Mouse (Mus musculus): Measurements from ENCODE around the gene Macrod1. TPM values are rescaled to one million over a fixed set of nuclear protein-coding genes. Genes with fewer than 3 reads are reported as not detected.

Macrod1 gene
- total RNA-seq, 2 experiments from 2014 or later, result 32.4 to 35.0 TPM

DNA sequence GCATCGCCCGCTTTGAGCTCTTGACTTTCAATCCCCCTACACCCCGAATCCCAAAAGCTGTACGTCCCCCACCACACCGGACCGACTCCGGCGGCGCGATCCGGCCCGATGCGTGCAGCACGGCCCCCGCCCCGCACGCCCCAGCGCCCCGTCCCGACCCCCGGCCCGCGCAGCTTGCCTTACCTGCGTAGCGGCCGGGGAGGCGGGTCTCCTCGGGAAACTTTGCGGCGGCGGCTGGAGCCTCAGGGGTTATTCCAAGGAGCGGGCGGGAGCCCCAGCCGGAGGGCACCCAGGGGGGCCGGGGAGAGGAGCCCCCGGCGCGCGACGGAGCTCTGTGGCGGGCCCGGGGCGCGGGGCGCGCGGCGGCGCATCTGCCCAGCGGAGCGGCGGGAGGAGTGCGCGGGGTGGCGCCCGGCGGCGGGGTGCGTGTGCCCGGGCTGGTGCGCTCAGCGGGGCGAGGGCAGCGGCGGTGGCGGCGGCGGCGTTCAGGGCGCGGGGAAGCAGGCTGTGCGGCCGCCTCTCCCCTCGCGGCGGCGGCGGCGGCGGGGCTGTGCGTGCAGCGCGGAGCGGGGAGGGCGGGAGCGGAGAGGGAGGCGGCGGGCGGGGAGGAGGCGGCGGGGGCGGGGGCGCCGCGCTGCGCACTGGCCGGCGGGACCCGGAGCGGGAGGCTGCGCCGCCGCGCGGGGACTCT lies 109.0 kb downstream of the Macrod1 start:
- DNase-seq (ENCODE audit: low spot score in 2 of 2), result no peak

GRCm38 (mm10) chr19:7166200-7166711 lies 109.6 kb downstream of the Macrod1 start:
- no peak for DNase-seq (ENCODE audit: low spot score in 2 of 2)

DNA sequence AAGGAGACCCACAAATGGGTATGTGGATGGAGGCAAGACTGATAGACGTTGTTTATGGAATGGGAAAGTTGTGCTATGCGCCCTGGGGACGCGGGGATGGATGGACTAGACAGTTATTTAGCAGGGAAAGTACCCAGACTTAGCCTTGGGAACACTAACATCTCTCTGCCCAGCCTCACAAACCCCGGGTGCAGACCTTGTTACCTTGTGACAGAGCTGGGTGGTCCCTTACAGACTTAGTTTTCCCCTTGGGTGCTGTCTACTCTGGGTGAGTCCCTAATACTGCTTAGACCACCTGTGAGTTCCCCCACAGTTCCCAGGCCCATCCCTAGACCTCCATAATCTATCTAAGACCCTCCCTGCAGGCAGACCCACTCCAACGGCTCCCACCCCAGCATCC lies 110.2 kb downstream of the Macrod1 start:
- DNase-seq (ENCODE audit: low spot score in 2 of 2), result no peak

DNA sequence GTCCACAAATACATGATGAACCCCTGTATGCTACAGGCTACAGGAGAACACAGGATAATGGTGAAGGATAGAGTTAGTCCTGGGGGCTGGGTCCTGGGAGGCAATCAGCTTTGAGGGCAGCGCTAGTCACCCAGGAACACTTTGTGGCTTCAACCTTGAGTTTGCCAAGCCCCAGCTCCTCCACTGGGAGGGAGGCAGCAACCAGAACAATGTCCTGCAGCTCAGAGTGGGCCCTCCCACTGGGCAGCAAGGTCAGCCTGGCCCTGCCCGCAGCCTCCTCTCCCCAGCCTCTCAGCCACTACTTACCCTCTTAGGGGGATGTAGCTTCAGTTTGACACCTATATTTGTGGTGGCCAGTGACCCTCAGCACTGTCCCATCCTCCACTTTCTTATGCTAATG lies 111.8 kb downstream of the Macrod1 start:
- no peak for DNase-seq (ENCODE audit: low spot score in 2 of 2)

GRCm38 (mm10) chr19:7170916-7171315 lies 114.3 kb downstream of the Macrod1 start:
- DNase-seq (ENCODE audit: low spot score in 2 of 2), result no peak

DNA sequence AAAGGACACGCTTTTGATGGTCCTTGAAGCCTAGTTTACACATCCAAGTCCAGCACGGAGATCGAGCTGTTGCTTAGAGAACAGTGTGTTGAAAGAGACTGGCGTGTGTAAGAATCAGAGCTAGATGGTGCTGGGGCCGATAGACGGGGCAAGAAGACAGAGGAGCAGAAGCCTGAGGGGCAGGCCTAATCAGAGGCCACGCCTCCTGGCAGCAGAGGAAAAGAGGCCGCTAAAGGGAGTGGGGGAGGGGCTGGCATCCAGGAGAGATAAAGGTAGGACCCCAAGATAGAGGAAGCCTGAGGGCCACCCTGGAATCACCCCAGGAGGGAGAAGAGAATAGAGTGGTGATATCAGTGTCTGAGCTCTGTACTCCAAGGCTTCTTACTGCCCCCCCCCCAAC lies 114.8 kb downstream of the Macrod1 start:
- no peak for DNase-seq (ENCODE audit: low spot score in 2 of 2)

DNA sequence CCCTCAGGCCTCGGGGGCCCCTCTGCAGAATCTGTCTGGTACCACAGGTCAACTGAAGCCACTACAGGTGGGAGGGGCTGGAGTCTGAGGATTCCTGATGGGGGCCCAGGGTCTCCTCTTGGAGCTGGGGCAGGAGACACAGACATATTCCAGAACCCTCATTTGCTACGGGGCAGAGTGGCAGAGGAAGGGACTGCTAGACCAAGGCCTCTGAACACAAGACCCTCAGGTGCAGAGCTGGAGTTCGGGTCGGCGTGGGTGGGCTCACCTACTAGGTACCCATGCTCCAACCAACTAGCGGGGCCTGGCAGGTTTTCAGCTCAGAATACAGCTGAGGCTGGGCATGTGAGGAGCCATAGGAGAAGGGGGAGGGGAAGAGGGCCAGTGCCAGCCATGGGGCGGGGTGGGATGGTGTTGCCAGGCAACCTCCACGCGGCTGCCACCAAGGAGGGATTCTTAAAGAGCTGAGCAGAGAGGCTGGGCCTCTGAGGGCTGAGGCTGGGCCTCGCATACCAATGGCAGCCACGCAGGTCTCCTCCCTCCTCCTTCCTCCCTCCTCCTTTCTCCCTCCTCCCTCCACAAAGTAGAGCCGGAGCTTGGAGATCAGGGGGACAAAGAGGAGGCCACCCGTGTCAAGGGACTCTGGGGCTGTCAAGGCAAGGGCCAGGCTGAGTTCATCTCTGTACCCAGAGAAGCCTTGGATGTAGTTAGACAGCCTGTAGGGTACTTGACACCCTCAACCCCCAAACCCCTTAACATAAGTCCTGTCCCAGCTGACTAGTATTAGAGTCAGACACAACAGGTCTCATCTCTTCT lies 115.6 kb downstream of the Macrod1 start:
- DNase-seq (ENCODE audit: low spot score in 2 of 2), result no peak

DNA sequence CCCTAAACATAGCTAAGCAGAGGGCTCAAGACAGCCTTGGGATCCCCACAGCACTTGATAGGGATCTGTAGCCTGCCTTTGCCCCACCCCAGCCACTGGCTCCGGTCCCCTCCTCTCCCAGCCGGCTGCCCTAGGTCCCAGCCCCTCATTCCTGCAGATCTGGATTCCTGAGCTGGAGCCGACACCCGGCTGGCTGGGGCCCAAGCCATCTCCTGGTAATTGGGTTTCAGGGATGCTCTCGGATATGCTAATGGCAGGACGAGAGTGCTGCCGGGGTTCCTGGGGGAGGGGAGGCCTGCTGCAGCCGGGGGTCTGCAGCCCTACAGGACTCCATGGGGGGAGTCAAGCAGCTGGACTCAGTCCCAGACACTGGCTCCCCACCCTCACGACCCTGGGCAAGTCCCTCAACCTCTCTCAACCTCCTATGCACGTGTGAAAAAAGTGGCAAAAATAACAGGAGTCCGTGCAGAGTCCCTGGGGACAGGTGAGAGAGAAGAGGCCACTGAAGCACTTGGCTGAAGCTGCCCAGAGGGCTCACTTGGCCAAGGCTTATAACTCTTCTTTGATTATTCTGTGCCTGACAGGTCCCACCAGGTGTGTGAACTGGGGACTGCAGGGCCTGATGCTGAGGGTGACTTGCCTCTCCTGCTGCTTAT lies 119.6 kb downstream of the Macrod1 start:
- no peak for DNase-seq (ENCODE audit: low spot score in 2 of 2)

- no peak for DNase-seq (ENCODE audit: low spot score in 2 of 2)
Measured at GRCm38 (mm10) chr19:7177804-7178511, 121.3 kb downstream of the Macrod1 start.

DNA sequence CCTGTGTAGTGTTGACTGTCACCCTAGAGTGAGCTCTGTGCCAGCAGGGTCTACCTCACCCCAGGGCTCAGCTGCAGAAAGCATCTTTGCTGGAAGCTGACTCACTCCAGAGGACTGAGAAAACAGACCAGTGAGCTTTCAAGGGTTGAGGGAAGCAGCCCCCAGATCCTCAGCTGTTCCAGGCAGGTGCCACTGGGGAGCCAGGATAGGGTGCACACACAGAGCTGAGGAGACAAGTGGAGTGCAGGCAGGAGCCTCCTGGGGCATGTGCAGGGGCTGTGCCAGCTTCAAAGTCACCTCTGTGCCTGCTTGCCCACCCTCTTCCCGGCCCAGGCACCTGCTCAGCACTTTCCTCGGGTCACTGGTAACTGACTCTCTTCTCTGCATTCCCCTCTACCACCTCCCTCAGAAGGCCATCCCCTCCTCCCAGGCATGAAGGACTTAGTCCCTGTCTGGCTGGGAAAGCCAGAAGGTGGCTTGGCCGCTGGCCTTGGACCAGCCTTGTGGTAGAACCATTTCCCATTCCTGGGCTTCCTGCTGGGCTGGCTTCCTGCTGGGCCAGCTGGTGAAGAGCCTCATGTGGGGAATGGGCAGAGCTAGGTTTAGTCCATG lies 122.3 kb downstream of the Macrod1 start:
- no peak for DNase-seq (ENCODE audit: low spot score in 2 of 2)

DNA sequence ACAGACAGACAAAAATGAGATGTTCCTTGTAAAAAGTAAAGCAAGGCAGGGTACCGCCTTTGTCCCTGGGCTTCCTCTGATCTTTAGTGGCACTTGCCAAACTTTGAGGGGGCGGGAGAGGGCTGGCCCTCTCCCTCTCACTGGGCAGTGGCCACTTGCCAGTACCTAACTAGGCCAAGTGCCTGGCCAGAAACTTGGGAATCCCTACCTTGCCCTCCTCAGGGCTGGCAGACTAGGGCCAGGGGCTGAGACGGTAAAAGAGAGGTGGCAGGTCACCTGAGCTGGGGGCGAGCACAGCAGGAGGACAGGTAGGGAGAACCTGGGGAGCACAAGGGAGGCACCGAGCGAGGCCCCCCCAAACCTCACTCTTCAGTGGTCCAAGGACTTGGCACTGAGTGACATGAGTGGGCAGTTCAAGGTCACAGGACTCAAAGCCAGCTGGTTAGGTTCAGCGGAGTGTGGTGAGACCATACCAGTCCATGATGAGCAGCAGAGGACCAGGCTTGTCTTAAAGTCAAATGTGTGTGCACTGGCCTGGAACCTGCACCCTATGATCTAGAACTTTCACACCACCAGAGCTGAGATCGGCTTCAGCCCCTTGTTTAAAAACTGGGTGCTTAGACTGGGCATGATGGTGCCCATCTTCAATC lies 124.3 kb downstream of the Macrod1 start:
- DNase-seq (ENCODE audit: low spot score in 2 of 2), result no peak

DNA sequence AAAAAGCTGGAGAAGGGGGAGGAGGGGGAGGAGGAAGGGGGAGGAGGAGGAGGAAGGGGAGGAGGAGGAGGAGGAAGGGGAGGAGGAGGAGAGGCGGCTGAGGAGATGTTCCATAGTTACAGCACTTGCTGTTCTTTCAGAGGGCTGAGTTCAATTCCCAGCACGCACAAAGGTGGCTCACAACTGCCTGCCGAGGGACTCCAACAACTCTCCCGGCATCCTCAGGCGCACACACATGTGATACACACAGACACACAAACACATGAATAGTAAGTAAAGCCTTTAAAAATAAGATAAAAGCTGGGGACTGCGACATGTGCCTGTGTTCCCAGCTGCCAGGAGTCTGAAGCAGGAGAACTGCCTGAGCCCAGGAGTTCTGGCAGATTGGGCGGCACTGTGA lies 124.9 kb downstream of the Macrod1 start:
- no peak for DNase-seq (ENCODE audit: low spot score in 2 of 2)

DNA sequence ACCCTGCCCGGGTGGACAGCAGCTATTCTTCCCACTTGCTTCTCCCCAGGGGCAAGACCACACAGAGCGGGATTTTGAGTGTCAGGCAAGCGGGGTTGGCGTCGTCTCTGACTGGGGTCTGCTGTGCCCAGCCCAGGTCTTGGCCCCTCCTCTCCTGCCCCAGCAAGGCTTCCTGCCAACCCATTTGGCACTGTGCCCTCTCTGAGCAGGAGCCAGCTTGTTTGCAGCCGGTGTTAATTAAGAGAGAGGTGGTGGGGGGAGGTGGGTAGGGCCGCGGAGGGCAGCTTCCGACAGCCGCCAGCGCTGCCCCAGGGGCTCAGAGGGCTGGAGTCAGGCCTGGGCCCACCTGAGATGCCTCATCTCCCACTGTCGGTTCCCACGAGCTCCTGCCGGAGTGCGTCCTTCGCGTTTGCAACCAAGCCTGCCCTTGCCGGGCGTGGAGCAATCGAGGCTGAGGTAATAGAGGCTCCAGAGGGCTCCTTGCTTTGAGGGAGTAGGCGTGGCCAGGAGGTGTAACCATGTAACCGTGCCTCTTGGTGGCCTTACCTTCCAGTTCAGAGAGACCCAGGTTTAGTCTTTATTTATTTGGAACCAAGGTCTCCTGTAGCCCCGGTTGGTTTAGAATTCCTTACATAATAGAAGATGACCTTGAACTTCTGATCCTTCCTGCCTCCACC lies 125.8 kb downstream of the Macrod1 start:
- no peak for DNase-seq (ENCODE audit: low spot score in 2 of 2)

GRCm38 (mm10) chr19:7183419-7183818 lies 126.8 kb downstream of the Macrod1 start:
- no peak for DNase-seq (ENCODE audit: low spot score in 2 of 2)

GRCm38 (mm10) chr19:7185059-7185458 lies 128.4 kb downstream of the Macrod1 start:
- no peak for DNase-seq (ENCODE audit: low spot score in 2 of 2)

GRCm38 (mm10) chr19:7185715-7186291 lies 129.2 kb downstream of the Macrod1 start:
- DNase-seq (ENCODE audit: low spot score in 2 of 2), result no peak

- no peak for DNase-seq (ENCODE audit: low spot score in 2 of 2)
Measured at GRCm38 (mm10) chr19:7187157-7187556, 130.5 kb downstream of the Macrod1 start.

DNA sequence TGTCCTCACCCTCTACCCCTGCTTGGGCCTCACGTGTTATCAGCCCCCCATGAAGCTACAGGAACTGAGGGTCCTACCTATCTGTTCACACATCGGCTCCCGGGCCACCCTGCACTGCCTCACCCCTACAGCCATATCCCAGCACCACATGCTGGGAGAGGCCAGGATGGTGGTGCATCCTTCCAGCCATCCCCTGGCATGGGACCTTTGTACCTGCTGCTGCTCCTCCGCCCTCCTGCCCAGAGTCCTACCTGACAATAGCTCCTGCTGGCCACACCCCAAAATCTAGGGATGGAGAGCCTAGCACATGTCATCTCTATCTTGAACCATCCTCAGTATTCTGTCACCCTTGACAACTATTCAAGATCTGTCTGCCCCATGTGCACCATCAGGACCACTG lies 132.4 kb downstream of the Macrod1 start:
- DNase-seq (ENCODE audit: low spot score in 2 of 2), result no peak

DNA sequence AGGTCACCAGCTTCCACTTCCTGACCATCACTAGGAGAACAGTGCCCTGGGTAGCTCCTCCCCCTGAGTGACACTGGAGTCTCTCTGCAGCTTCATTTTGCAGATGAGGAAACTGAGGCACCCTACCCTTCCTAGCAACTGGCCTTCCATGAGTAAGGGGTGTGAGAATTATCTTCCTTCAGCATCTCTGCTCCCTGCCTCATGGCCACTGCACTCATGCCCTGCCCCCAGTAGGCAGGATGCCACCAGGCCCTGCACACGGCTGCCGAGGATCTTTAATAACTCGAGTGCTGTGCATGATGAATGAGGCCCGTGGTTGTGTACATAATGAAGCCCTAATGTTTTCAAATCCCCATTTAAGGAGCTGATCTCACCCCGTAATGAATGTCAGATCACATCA lies 134.4 kb downstream of the Macrod1 start:
- DNase-seq (ENCODE audit: low spot score in 2 of 2), result no peak

Data from adrenal gland, postnatal 4 days (tissue).